Mouse (Mus musculus) embryonic facial prominence, embryonic 13.5 days (tissue): ENCODE measurements at regions not wholly inside any gene's neighbourhood (a gene's known extent, or its start where the extent isn't known, plus 50 kb on each side); places are given as distances from the start of the nearest gene placed in this dataset.

Experiments used
- ATAC-seq: fragments of 200-750 bp; cut with Nextera tagmentation; 2 replicates; pipeline ENCODE4 v1.8.0; 2017; ENCODE audit warnings: low read depth; ENCODE audit not compliant: insufficient number of reproducible peaks, insufficient read depth, low FRiP score, low TSS enrichment
- H3K27ac ChIP-seq: fragments of 300-500 bp; sonication (generic); 2 replicates; pipeline ENCODE4 v1.5.1; 2015; ENCODE audit warnings: moderate library complexity, mild to moderate bottlenecking, inconsistent platforms
- H3K27me3 ChIP-seq: fragments of 300-500 bp; sonication (generic); 2 replicates; pipeline ENCODE4 v1.6.1; 2015; ENCODE audit warnings: mild to moderate bottlenecking, inconsistent platforms
- H3K36me3 ChIP-seq: fragments of 300-500 bp; sonication (generic); 2 replicates; pipeline ENCODE4 v1.6.1; 2015; ENCODE audit warnings: mild to moderate bottlenecking, inconsistent platforms
- H3K4me1 ChIP-seq: fragments of 300-500 bp; sonication (generic); 2 replicates; pipeline ENCODE4 v1.6.1; 2015; ENCODE audit warnings: inconsistent platforms
- H3K4me2 ChIP-seq: fragments of 300-500 bp; sonication (generic); 2 replicates; pipeline ENCODE4 v1.6.1; 2015; ENCODE audit warnings: moderate library complexity, mild to moderate bottlenecking, inconsistent platforms
- H3K4me3 ChIP-seq: fragments of 300-500 bp; sonication (generic); 2 replicates; pipeline ENCODE4 v1.5.1; 2015; ENCODE audit warnings: mild to moderate bottlenecking, inconsistent platforms
- H3K9ac ChIP-seq: fragments of 300-500 bp; sonication (generic); 2 replicates; pipeline ENCODE4 v1.6.1; 2015; ENCODE audit warnings: mild to moderate bottlenecking, inconsistent platforms
- H3K9me3 ChIP-seq: fragments of 300-500 bp; sonication (generic); 2 replicates; pipeline ENCODE4 v1.6.1; 2016; ENCODE audit warnings: inconsistent platforms
- WGBS: fragments of 180-500 bp; shearing (Covaris S2); methylation state at CpG from one replicate; pipeline ENCODE4 v1.1.7; 2015; ENCODE audit warnings: mixed read lengths; 5-methylcytosine and 5-hydroxymethylcytosine counted together

- Histone ChIP-seq H3K9ac (no peak overlapping the region), H3K36me3 (no peaks in the 10 kb centered on the region), H3K4me1 (0 out of 2 replicates have a peak, but pooled peaks cover 3% of the 10 kb centered on the region), H3K4me2 (no peak overlapping the region), H3K4me3 (no peak overlapping the region), H3K27me3 (no peaks in the 10 kb centered on the region), H3K27ac (no peak overlapping the region), H3K9me3 (no peaks in the 10 kb centered on the region)
- ATAC-seq, result no peak
- 54% methylated on average over 4 of the region's 4 CpGs for WGBS
These were observed 164.7 kb downstream of the Pmp22 start for GRCm38 (mm10) chr11:63293485-63293884.

GRCm38 (mm10) chr11:63294476-63294875 is 165.7 kb downstream of the Pmp22 start:
- H3K27me3 ChIP-seq, result no peaks in the 10 kb centered on the region
- 40% methylated on average over 3 of the region's 3 CpGs for WGBS
- no peak overlapping the region for H3K27ac ChIP-seq
- no peaks in the 10 kb centered on the region for H3K9me3 ChIP-seq
- H3K4me2 ChIP-seq, result no peak overlapping the region
- no peak for ATAC-seq
- H3K4me3 ChIP-seq, result no peak overlapping the region
- no peak overlapping the region for H3K9ac ChIP-seq
- 0 out of 2 replicates have a peak, but pooled peaks cover 3% of the 10 kb centered on the region for H3K4me1 ChIP-seq
- H3K36me3 ChIP-seq, result no peaks in the 10 kb centered on the region

- no peak overlapping the region for H3K4me3 ChIP-seq
- H3K36me3 ChIP-seq, result no peaks in the 10 kb centered on the region
- ATAC-seq, result no peak
- H3K27ac ChIP-seq, result no peak overlapping the region
- H3K9ac ChIP-seq, result no peak overlapping the region
- H3K9me3 ChIP-seq, result no peaks in the 10 kb centered on the region
- H3K4me2 ChIP-seq, result no peak overlapping the region
- WGBS, result 87% methylated on average over 3 of the region's 3 CpGs
- peaks cover 3% of the 10 kb centered on the region; the same call in 1 of the 2 replicates for H3K4me1 ChIP-seq
- H3K27me3 ChIP-seq, result no peaks in the 10 kb centered on the region
These were observed 167.7 kb downstream of the Pmp22 start for GRCm38 (mm10) chr11:63296476-63296875.

GRCm38 (mm10) chr11:63299712-63300581 is 171.2 kb downstream of the Pmp22 start:
- 22% methylated on average over 14 of the region's 14 CpGs for WGBS
- H3K27ac ChIP-seq, result no peak overlapping the region
- no peak overlapping the region for H3K4me2 ChIP-seq
- H3K4me3 ChIP-seq, result no peak overlapping the region
- no peak overlapping the region for H3K9ac ChIP-seq
- no peaks in the 10 kb centered on the region for H3K36me3 ChIP-seq
- no peaks in the 10 kb centered on the region for H3K9me3 ChIP-seq
- no peak for ATAC-seq
- peaks cover 3% of the 10 kb centered on the region; the same call in 1 of the 2 replicates for H3K4me1 ChIP-seq
- no peaks in the 10 kb centered on the region for H3K27me3 ChIP-seq

GRCm38 (mm10) chr11:63325166-63325565 is 196.4 kb downstream of the Pmp22 start:
- H3K9me3 ChIP-seq, result no peaks in the 10 kb centered on the region
- H3K27ac ChIP-seq, result no peak overlapping the region
- H3K36me3 ChIP-seq, result no peaks in the 10 kb centered on the region
- H3K4me2 ChIP-seq, result no peak overlapping the region
- H3K27me3 ChIP-seq, result no peaks in the 10 kb centered on the region; the same call in 1 of the 2 replicates
- no peak overlapping the region for H3K4me3 ChIP-seq
- H3K4me1 ChIP-seq, result peaks cover 14% of the 10 kb centered on the region
- 56% methylated on average over 4 of the region's 4 CpGs for WGBS
- H3K9ac ChIP-seq, result no peak overlapping the region
- no peak for ATAC-seq

- no peak overlapping the region for H3K9ac ChIP-seq
- no peak overlapping the region for H3K4me2 ChIP-seq
- no peak for ATAC-seq
- no peaks in the 10 kb centered on the region for H3K36me3 ChIP-seq
- H3K4me3 ChIP-seq, result no peak overlapping the region
- no peaks in the 10 kb centered on the region for H3K9me3 ChIP-seq
- peaks cover 2% of the 10 kb centered on the region; the same call in 1 of the 2 replicates for H3K27me3 ChIP-seq
- 65% methylated on average over 5 of the region's 5 CpGs for WGBS
- no peak overlapping the region for H3K27ac ChIP-seq
- peaks cover 14% of the 10 kb centered on the region for H3K4me1 ChIP-seq
These were observed 198.1 kb downstream of the Pmp22 start for GRCm38 (mm10) chr11:63326864-63327263.

- Histone ChIP-seq H3K36me3 (no peaks in the 10 kb centered on the region), H3K4me1 (peaks cover 6% of the 10 kb centered on the region; the same call in 1 of the 2 replicates), H3K27ac (no peak overlapping the region), H3K4me3 (no peak overlapping the region), H3K4me2 (no peak overlapping the region), H3K9ac (no peak overlapping the region), H3K9me3 (0 out of 2 replicates have a peak, but pooled peaks cover 6% of the 10 kb centered on the region), H3K27me3 (no peaks in the 10 kb centered on the region)
- no peak for ATAC-seq
- 69% methylated on average over 9 of the region's 9 CpGs for WGBS
These were observed 208.7 kb downstream of the Pmp22 start for GRCm38 (mm10) chr11:63337503-63337902.

GRCm38 (mm10) chr11:63338277-63338676 is 209.5 kb downstream of the Pmp22 start:
- peaks cover 6% of the 10 kb centered on the region; the same call in 1 of the 2 replicates for H3K4me1 ChIP-seq
- no peaks in the 10 kb centered on the region for H3K36me3 ChIP-seq
- no peak overlapping the region for H3K4me2 ChIP-seq
- H3K27ac ChIP-seq, result no peak overlapping the region
- no peak overlapping the region for H3K4me3 ChIP-seq
- ATAC-seq, result no peak
- no peaks in the 10 kb centered on the region for H3K27me3 ChIP-seq
- 0 out of 2 replicates have a peak, but pooled peaks cover 6% of the 10 kb centered on the region for H3K9me3 ChIP-seq
- no peak overlapping the region for H3K9ac ChIP-seq
- WGBS, result 92% methylated on average over 1 of the region's 1 CpGs

- H3K9ac ChIP-seq, result no peak overlapping the region
- H3K27me3 ChIP-seq, result peaks cover 3% of the 10 kb centered on the region
- H3K36me3 ChIP-seq, result no peaks in the 10 kb centered on the region
- no peak overlapping the region for H3K4me2 ChIP-seq
- H3K9me3 ChIP-seq, result no peaks in the 10 kb centered on the region
- no peak for ATAC-seq
- 86% methylated on average over 4 of the region's 4 CpGs for WGBS
- no peak overlapping the region for H3K27ac ChIP-seq
- H3K4me3 ChIP-seq, result no peak overlapping the region
- H3K4me1 ChIP-seq, result peaks cover 9% of the 10 kb centered on the region; the same call in 1 of the 2 replicates
These were observed 216.9 kb downstream of the Pmp22 start for GRCm38 (mm10) chr11:63345653-63346052.

- H3K27me3 ChIP-seq, result peaks cover 3% of the 10 kb centered on the region
- ATAC-seq, result no peak
- H3K9me3 ChIP-seq, result no peaks in the 10 kb centered on the region
- peaks cover 6% of the 10 kb centered on the region; the same call in 1 of the 2 replicates for H3K4me1 ChIP-seq
- no peaks in the 10 kb centered on the region for H3K36me3 ChIP-seq
- H3K4me3 ChIP-seq, result no peak overlapping the region
- H3K4me2 ChIP-seq, result no peak overlapping the region
- 44% methylated on average over 7 of the region's 7 CpGs for WGBS
- H3K9ac ChIP-seq, result no peak overlapping the region
- H3K27ac ChIP-seq, result peak overlapping the region; percentile 62; the same call in 1 of the 2 replicates
These were observed 221.4 kb downstream of the Pmp22 start for GRCm38 (mm10) chr11:63350123-63350696.

- Histone ChIP-seq H3K9ac (no peak overlapping the region), H3K4me1 (peaks cover 8% of the 10 kb centered on the region; the same call in 1 of the 2 replicates), H3K27ac (no peak overlapping the region), H3K27me3 (peaks cover 3% of the 10 kb centered on the region; the same call in 1 of the 2 replicates), H3K4me3 (no peak overlapping the region), H3K36me3 (no peaks in the 10 kb centered on the region), H3K4me2 (no peak overlapping the region), H3K9me3 (no peaks in the 10 kb centered on the region)
- WGBS, result 80% methylated on average over 8 of the region's 8 CpGs
- no peak for ATAC-seq
These were observed 223.2 kb downstream of the Pmp22 start for GRCm38 (mm10) chr11:63351999-63352398.
